Mouse (Mus musculus): ENCODE results near the gene Ssh2. TPM values are rescaled to one million over a fixed set of nuclear protein-coding genes. Genes with fewer than 3 reads are reported as not detected.

Gene Ssh2
- polyA plus RNA-seq, 1 experiment = 14.9 TPM

DNA sequence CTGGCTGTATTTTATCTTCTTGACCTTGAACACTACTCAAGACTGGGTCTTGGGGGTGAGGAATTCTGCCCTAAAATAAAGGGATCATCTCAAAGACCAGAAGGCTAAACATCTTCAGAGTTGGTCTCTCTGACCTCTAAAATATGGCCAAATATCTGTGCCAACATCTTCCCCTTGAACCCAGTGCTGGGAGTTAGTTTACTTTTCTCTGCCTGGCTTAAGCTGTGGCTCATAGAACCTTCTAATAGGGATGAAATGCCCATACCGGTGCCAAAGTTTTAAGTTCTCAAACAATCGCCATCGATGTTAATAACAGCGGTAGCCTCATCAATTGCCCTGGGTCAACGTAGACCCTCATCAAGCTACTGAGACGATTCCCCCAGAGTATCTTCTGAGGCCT lies 245.8 kb downstream of the Ssh2 start:
- Histone ChIP-seq H3K4me1 (ENCODE audit: control insufficient read depth, insufficient read depth, low read length) (no peaks in the 10 kb centered on the region; the same call in 1 of the 2 replicates), H3K4me3 (ENCODE audit: insufficient read depth, low read length) (peak overlapping the region; percentile 26), H3K27ac (ENCODE audit: insufficient read depth, low read length) (no peak overlapping the region)
- TF ChIP-seq CTCF (IDR thresholded peaks at IDR 0.05; ENCODE audit: extremely low read depth, insufficient read depth, low read length) (no peak), POLR2A (IDR thresholded peaks at IDR 0.05; ENCODE audit: extremely low read depth, insufficient read depth, low read length) (no peak)

GRCm38 (mm10) chr11:77462283-77463100 lies 246.4 kb downstream of the Ssh2 start, which contains the start of gene Coro6:
TSS of gene Coro6 (plus strand) at chr11:77462411.
- no peak within 1 kb of the TSS for H3K27ac ChIP-seq (ENCODE audit: insufficient read depth, low read length)
- peak within 1 kb of the TSS; percentile 26 for H3K4me3 ChIP-seq (ENCODE audit: insufficient read depth, low read length)
- no peak; the same call in 1 of the 2 replicates for TF ChIP-seq POLR2A (IDR thresholded peaks at IDR 0.05; ENCODE audit: extremely low read depth, insufficient read depth, low read length)
- TF ChIP-seq CTCF (IDR thresholded peaks at IDR 0.05; ENCODE audit: extremely low read depth, insufficient read depth, low read length) = no peak
- H3K4me1 ChIP-seq (ENCODE audit: control insufficient read depth, insufficient read depth, low read length) = no peaks in the 10 kb centered on the region; the same call in 1 of the 2 replicates

GRCm38 (mm10) chr11:77463101-77463445 lies 247.0 kb downstream of the Ssh2 start:
- Histone ChIP-seq H3K27ac (ENCODE audit: insufficient read depth, low read length) (no peak overlapping the region), H3K4me1 (ENCODE audit: control insufficient read depth, insufficient read depth, low read length) (no peaks in the 10 kb centered on the region; the same call in 1 of the 2 replicates), H3K4me3 (ENCODE audit: insufficient read depth, low read length) (peak overlapping the region; percentile 26)
- TF ChIP-seq POLR2A (IDR thresholded peaks at IDR 0.05; ENCODE audit: extremely low read depth, insufficient read depth, low read length) = no peak
- no peak for TF ChIP-seq CTCF (IDR thresholded peaks at IDR 0.05; ENCODE audit: extremely low read depth, insufficient read depth, low read length)

- H3K4me3 ChIP-seq (ENCODE audit: insufficient read depth, low read length) = no peak overlapping the region; the same call in 1 of the 2 replicates
- H3K27ac ChIP-seq (ENCODE audit: insufficient read depth, low read length) = no peak overlapping the region
- H3K4me1 ChIP-seq (ENCODE audit: control insufficient read depth, insufficient read depth, low read length) = no peaks in the 10 kb centered on the region; the same call in 1 of the 2 replicates
- no peak for TF ChIP-seq CTCF (IDR thresholded peaks at IDR 0.05; ENCODE audit: extremely low read depth, insufficient read depth, low read length)
Observed at GRCm38 (mm10) chr11:77463786-77464185, 247.7 kb downstream of the Ssh2 start.

- Histone ChIP-seq H3K4me3 (ENCODE audit: insufficient read depth, low read length) (no peak overlapping the region), H3K27ac (ENCODE audit: insufficient read depth, low read length) (no peak overlapping the region), H3K4me1 (ENCODE audit: control insufficient read depth, insufficient read depth, low read length) (no peaks in the 10 kb centered on the region; the same call in 1 of the 2 replicates)
- TF ChIP-seq POLR2A (IDR thresholded peaks at IDR 0.05; ENCODE audit: extremely low read depth, insufficient read depth, low read length) = no peak
- no peak for TF ChIP-seq CTCF (IDR thresholded peaks at IDR 0.05; ENCODE audit: extremely low read depth, insufficient read depth, low read length)
Observed at GRCm38 (mm10) chr11:77464684-77465083, 248.6 kb downstream of the Ssh2 start.

- TF ChIP-seq POLR2A (IDR thresholded peaks at IDR 0.05; ENCODE audit: extremely low read depth, insufficient read depth, low read length) (no peak), CTCF (IDR thresholded peaks at IDR 0.05; ENCODE audit: extremely low read depth, insufficient read depth, low read length) (no peak)
- H3K4me1 ChIP-seq (ENCODE audit: control insufficient read depth, insufficient read depth, low read length) = no peaks in the 10 kb centered on the region; the same call in 1 of the 2 replicates
- no peak overlapping the region for H3K4me3 ChIP-seq (ENCODE audit: insufficient read depth, low read length)
- H3K27ac ChIP-seq (ENCODE audit: insufficient read depth, low read length) = no peak overlapping the region
Observed at GRCm38 (mm10) chr11:77465111-77465510, 249.0 kb downstream of the Ssh2 start.

DNA sequence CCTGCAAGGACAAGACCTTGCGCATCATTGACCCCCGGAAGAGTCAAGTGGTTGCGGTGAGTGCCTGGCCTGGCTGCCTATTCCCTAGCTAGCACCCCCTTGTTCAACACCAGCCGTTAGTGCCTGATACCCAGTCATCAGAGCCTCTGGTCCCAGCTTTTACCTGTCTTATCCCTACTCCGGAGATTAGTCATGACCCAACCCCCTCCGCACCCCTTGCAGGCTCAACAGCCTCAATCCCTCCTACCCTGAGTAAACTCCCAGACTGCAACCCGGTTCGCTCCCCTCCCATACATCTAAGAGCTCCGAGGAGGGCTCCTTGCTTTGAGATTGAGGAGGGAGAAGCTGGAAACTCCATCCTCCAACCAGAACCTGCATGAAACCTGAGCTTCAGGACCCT lies 250.5 kb downstream of the Ssh2 start:
- Histone ChIP-seq H3K27ac (ENCODE audit: insufficient read depth, low read length) (no peak overlapping the region), H3K4me1 (ENCODE audit: control insufficient read depth, insufficient read depth, low read length) (no peaks in the 10 kb centered on the region; the same call in 1 of the 2 replicates), H3K4me3 (ENCODE audit: insufficient read depth, low read length) (no peak overlapping the region)
- TF ChIP-seq POLR2A (IDR thresholded peaks at IDR 0.05; ENCODE audit: extremely low read depth, insufficient read depth, low read length) = no peak
- TF ChIP-seq CTCF (IDR thresholded peaks at IDR 0.05; ENCODE audit: extremely low read depth, insufficient read depth, low read length) = no peak

- Histone ChIP-seq H3K27ac (ENCODE audit: insufficient read depth, low read length) (no peak overlapping the region), H3K4me1 (ENCODE audit: control insufficient read depth, insufficient read depth, low read length) (no peaks in the 10 kb centered on the region)
- TF ChIP-seq POLR2A (IDR thresholded peaks at IDR 0.05; ENCODE audit: extremely low read depth, insufficient read depth, low read length) (no peak), CTCF (IDR thresholded peaks at IDR 0.05; ENCODE audit: extremely low read depth, insufficient read depth, low read length) (0 out of 2 replicates have a peak, but pooled peaks have one; percentile 26)
Observed at GRCm38 (mm10) chr11:77467157-77467556, 251.1 kb downstream of the Ssh2 start.

GRCm38 (mm10) chr11:77467784-77468183 lies 251.7 kb downstream of the Ssh2 start:
- no peak for TF ChIP-seq POLR2A (IDR thresholded peaks at IDR 0.05; ENCODE audit: extremely low read depth, insufficient read depth, low read length)
- TF ChIP-seq CTCF (IDR thresholded peaks at IDR 0.05; ENCODE audit: extremely low read depth, insufficient read depth, low read length) = peak; percentile 72
- no peak overlapping the region for H3K4me3 ChIP-seq (ENCODE audit: insufficient read depth, low read length)
- H3K4me1 ChIP-seq (ENCODE audit: control insufficient read depth, insufficient read depth, low read length) = no peaks in the 10 kb centered on the region
- H3K27ac ChIP-seq (ENCODE audit: insufficient read depth, low read length) = no peak overlapping the region

More at GRCm38 (mm10) chr11:77467157-77467556, 251.1 kb downstream of the Ssh2 start:
- no peak overlapping the region for H3K4me3 ChIP-seq (ENCODE audit: insufficient read depth, low read length)

GRCm38 (mm10) chr11:77468397-77468796 lies 252.3 kb downstream of the Ssh2 start:
- H3K4me3 ChIP-seq (ENCODE audit: insufficient read depth, low read length) = no peak overlapping the region
- no peaks in the 10 kb centered on the region for H3K4me1 ChIP-seq (ENCODE audit: control insufficient read depth, insufficient read depth, low read length)
- H3K27ac ChIP-seq (ENCODE audit: insufficient read depth, low read length) = no peak overlapping the region
- TF ChIP-seq CTCF (IDR thresholded peaks at IDR 0.05; ENCODE audit: extremely low read depth, insufficient read depth, low read length) = no peak
- TF ChIP-seq POLR2A (IDR thresholded peaks at IDR 0.05; ENCODE audit: extremely low read depth, insufficient read depth, low read length) = no peak
